Mouse (Mus musculus) ES-E14 (cell line): ENCODE measurements around the gene Efcab9.

Experiments used
- CHD2 ChIP-seq: IDR thresholded peaks from 2 replicates; pipeline ENCODE4 v1.6.1; 2014; ENCODE audit warnings: mild to moderate bottlenecking, low read depth, low read length, inconsistent platforms
- HCFC1 ChIP-seq: IDR thresholded peaks from 2 replicates; pipeline ENCODE4 v1.6.1; 2012; ENCODE audit warnings: low read length, inconsistent platforms, borderline replicate concordance; ENCODE audit not compliant: insufficient read depth

- TF ChIP-seq HCFC1 (no peak), CHD2 (no peak)
Observed at GRCm38 (mm10) chr11:32487501-32487900, 44.4 kb downstream of the Efcab9 start.
